Mouse (Mus musculus): ENCODE measurements around the gene Gm11114. TPM values are rescaled to one million over a fixed set of nuclear protein-coding genes. Genes with fewer than 3 reads are reported as not detected.

The Gm11114 gene
- polyA plus RNA-seq (2011; ENCODE audit: insufficient read length, low read depth, missing spikeins): not detected in 2 replicates

- no peak for TF ChIP-seq CTCF (IDR thresholded peaks at IDR 0.05; ENCODE audit: borderline replicate concordance, insufficient read depth, low read length)
- H3K4me3 ChIP-seq (ENCODE audit: insufficient read depth, low read length): no peak within 1 kb of the TSS
- H3K4me1 ChIP-seq (ENCODE audit: control insufficient read depth, insufficient read depth, low read length): no peaks in the 10 kb centered on the region
- H3K27ac ChIP-seq (ENCODE audit: insufficient read depth, low read length): no peak within 1 kb of the TSS
Measured at GRCm38 (mm10) chr9:85312473-85312872, at the start of gene Gm11114. TSS of gene Gm11114 (plus strand) at chr9:85312773.

GRCm38 (mm10) chr9:85266847-85267246 lies 45.7 kb upstream of the Gm11114 start:
- Histone ChIP-seq H3K4me1 (ENCODE audit: control insufficient read depth, insufficient read depth, low read length) (peaks cover 2% of the 10 kb centered on the region; the same call in 1 of the 2 replicates), H3K27ac (ENCODE audit: insufficient read depth, low read length) (no peak overlapping the region), H3K4me3 (ENCODE audit: insufficient read depth, low read length) (no peak overlapping the region)
- TF ChIP-seq POLR2A (IDR thresholded peaks at IDR 0.05; ENCODE audit: low read depth, low read length) (no peak), CTCF (IDR thresholded peaks at IDR 0.05; ENCODE audit: borderline replicate concordance, insufficient read depth, low read length) (no peak)

- Histone ChIP-seq H3K4me1 (ENCODE audit: control insufficient read depth, insufficient read depth, low read length) (peaks cover 3% of the 10 kb centered on the region; the same call in 1 of the 2 replicates), H3K4me3 (ENCODE audit: insufficient read depth, low read length) (no peak overlapping the region), H3K27ac (ENCODE audit: insufficient read depth, low read length) (peak overlapping the region; percentile 37; the same call in 1 of the 2 replicates)
- TF ChIP-seq POLR2A (IDR thresholded peaks at IDR 0.05; ENCODE audit: low read depth, low read length) (no peak), CTCF (IDR thresholded peaks at IDR 0.05; ENCODE audit: borderline replicate concordance, insufficient read depth, low read length) (no peak)
Measured at GRCm38 (mm10) chr9:85274114-85274513, 38.5 kb upstream of the Gm11114 start.

- no peak overlapping the region for H3K27ac ChIP-seq (ENCODE audit: insufficient read depth, low read length)
- no peak overlapping the region for H3K4me3 ChIP-seq (ENCODE audit: insufficient read depth, low read length)
- no peak for TF ChIP-seq CTCF (IDR thresholded peaks at IDR 0.05; ENCODE audit: borderline replicate concordance, insufficient read depth, low read length)
- TF ChIP-seq POLR2A (IDR thresholded peaks at IDR 0.05; ENCODE audit: low read depth, low read length): no peak
- no peaks in the 10 kb centered on the region for H3K4me1 ChIP-seq (ENCODE audit: control insufficient read depth, insufficient read depth, low read length)
Measured at GRCm38 (mm10) chr9:85302849-85303248, 9.7 kb upstream of the Gm11114 start.

- TF ChIP-seq POLR2A (IDR thresholded peaks at IDR 0.05; ENCODE audit: low read depth, low read length): no peak
- no peak for TF ChIP-seq CTCF (IDR thresholded peaks at IDR 0.05; ENCODE audit: borderline replicate concordance, insufficient read depth, low read length)
Measured at GRCm38 (mm10) chr9:85303378-85303777, 9.2 kb upstream of the Gm11114 start.

GRCm38 (mm10) chr9:85316122-85316521 lies 3.5 kb downstream of the Gm11114 start:
- Histone ChIP-seq H3K27ac (ENCODE audit: insufficient read depth, low read length) (no peak overlapping the region), H3K4me3 (ENCODE audit: insufficient read depth, low read length) (no peak overlapping the region)
- no peak for TF ChIP-seq POLR2A (IDR thresholded peaks at IDR 0.05; ENCODE audit: low read depth, low read length)
- TF ChIP-seq CTCF (IDR thresholded peaks at IDR 0.05; ENCODE audit: borderline replicate concordance, insufficient read depth, low read length): no peak

More at GRCm38 (mm10) chr9:85303378-85303777, 9.2 kb upstream of the Gm11114 start:
- H3K4me1 ChIP-seq (ENCODE audit: control insufficient read depth, insufficient read depth, low read length): no peaks in the 10 kb centered on the region
- H3K27ac ChIP-seq (ENCODE audit: insufficient read depth, low read length): no peak overlapping the region
- H3K4me3 ChIP-seq (ENCODE audit: insufficient read depth, low read length): no peak overlapping the region

GRCm38 (mm10) chr9:85320167-85320951 lies 7.8 kb downstream of the Gm11114 start:
- no peak for TF ChIP-seq POLR2A (IDR thresholded peaks at IDR 0.05; ENCODE audit: low read depth, low read length)
- no peak for TF ChIP-seq CTCF (IDR thresholded peaks at IDR 0.05; ENCODE audit: borderline replicate concordance, insufficient read depth, low read length)
- no peaks in the 10 kb centered on the region for H3K4me1 ChIP-seq (ENCODE audit: control insufficient read depth, insufficient read depth, low read length)
- H3K4me3 ChIP-seq (ENCODE audit: insufficient read depth, low read length): no peak overlapping the region
- no peak overlapping the region for H3K27ac ChIP-seq (ENCODE audit: insufficient read depth, low read length)

More at GRCm38 (mm10) chr9:85316122-85316521, 3.5 kb downstream of the Gm11114 start:
- H3K4me1 ChIP-seq (ENCODE audit: control insufficient read depth, insufficient read depth, low read length): no peaks in the 10 kb centered on the region

GRCm38 (mm10) chr9:85324158-85324875 lies 11.7 kb downstream of the Gm11114 start:
- no peaks in the 10 kb centered on the region for H3K4me1 ChIP-seq (ENCODE audit: control insufficient read depth, insufficient read depth, low read length)
- no peak overlapping the region for H3K27ac ChIP-seq (ENCODE audit: insufficient read depth, low read length)
- TF ChIP-seq POLR2A (IDR thresholded peaks at IDR 0.05; ENCODE audit: low read depth, low read length) (no peak), CTCF (IDR thresholded peaks at IDR 0.05; ENCODE audit: borderline replicate concordance, insufficient read depth, low read length) (no peak)
- peak overlapping the region; percentile 49 for H3K4me3 ChIP-seq (ENCODE audit: insufficient read depth, low read length)

GRCm38 (mm10) chr9:85325201-85325868 lies 12.8 kb downstream of the Gm11114 start:
- no peak overlapping the region for H3K27ac ChIP-seq (ENCODE audit: insufficient read depth, low read length)
- no peaks in the 10 kb centered on the region for H3K4me1 ChIP-seq (ENCODE audit: control insufficient read depth, insufficient read depth, low read length)
- peak overlapping the region; percentile 49 for H3K4me3 ChIP-seq (ENCODE audit: insufficient read depth, low read length)
- TF ChIP-seq CTCF (IDR thresholded peaks at IDR 0.05; ENCODE audit: borderline replicate concordance, insufficient read depth, low read length): no peak
- TF ChIP-seq POLR2A (IDR thresholded peaks at IDR 0.05; ENCODE audit: low read depth, low read length): no peak
